Mouse (Mus musculus) cortical plate, adult 2 months (tissue): Measurements from ENCODE around the gene Parm1. TPM values are rescaled to one million over a fixed set of nuclear protein-coding genes. Genes with fewer than 3 reads are reported as not detected.
A peak's percentile ranks its signal among the peaks of the same experiment; 100 is the strongest.

ENCODE experiments used
- H3K27ac ChIP-seq: fragments of 200-500 bp; 2 replicates; pipeline ENCODE4 v1.5.1; 2012; ENCODE audit warnings: low read length, control low read depth, inconsistent platforms; ENCODE audit not compliant: insufficient read depth
- H3K4me1 ChIP-seq: fragments of 200-500 bp; 2 replicates; pipeline ENCODE4 v1.6.1; 2011; ENCODE audit warnings: low read length; ENCODE audit not compliant: control insufficient read depth, insufficient read depth
- H3K4me3 ChIP-seq: fragments of 200-500 bp; 2 replicates; pipeline ENCODE4 v1.5.1; 2011; ENCODE audit warnings: mild to moderate bottlenecking, low read length, control low read depth; ENCODE audit not compliant: insufficient read depth
- CTCF ChIP-seq: fragments of 200-500 bp; IDR thresholded peaks from 2 replicates; pipeline ENCODE4 v1.5.1; 2011; ENCODE audit warnings: mild to moderate bottlenecking, control low read depth, low read length; ENCODE audit not compliant: insufficient read depth; ENCODE audit errors: extremely low read depth
- POLR2A ChIP-seq: fragments of 200-500 bp; IDR thresholded peaks from 2 replicates; pipeline ENCODE4 v1.6.1; 2011; ENCODE audit warnings: mild to moderate bottlenecking, low read length, control low read depth; ENCODE audit not compliant: insufficient read depth; ENCODE audit errors: extremely low read depth
- polyA plus RNA-seq: library from polyadenylated mRNA; depleted of rRNA; stranded (reverse); fragments of >200 nt; gene quantifications from 2 replicates; pipeline ENCODE4 v1.2.3, GENCODE M21; 2012; rRNA removed

The Parm1 gene
- polyA plus RNA-seq: 19.8 and 21.2 TPM in 2 replicates

DNA sequence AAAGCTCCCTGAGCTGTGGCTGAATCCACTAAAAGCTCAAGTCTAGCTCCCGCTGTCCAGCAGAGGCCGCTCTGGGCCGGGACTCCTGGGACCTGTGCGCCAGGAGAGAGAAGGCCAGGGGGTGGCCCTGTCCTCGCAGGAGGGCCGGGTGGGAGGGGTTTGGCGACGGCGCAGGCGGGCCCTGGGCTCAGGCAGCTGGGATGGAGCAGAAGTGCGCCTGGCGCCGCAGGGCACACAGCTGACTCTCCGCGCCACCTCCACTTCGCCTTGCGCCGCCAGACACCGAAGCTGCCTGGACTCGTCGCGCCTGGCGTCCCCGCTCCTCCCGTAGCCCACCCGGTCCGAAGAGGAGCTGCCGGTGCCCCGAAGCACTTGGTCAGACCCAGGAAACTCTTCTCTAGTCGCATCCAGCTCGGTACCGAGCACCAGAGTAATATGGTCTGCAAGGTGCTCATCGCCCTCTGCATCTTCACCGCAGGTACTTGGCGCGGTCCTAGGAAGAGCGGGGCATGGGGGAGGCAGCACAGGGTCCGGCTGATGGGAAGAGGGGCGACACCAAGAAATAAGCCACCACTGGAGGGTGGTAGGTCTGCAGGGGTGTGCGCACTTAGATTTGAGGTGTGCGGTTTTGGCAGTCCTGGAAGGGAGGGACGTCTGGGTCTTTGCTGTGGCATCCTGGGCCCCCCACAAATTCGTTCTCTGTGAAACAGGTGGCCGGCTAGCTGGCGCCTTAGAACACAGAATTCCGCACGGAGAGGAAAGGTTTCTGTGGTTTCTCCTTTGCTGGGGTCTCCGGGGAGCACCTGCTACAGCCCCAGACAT is at the start of gene Parm1:
Gene Parm1, plus strand, starts transcription at position 136 of the 822 bp plus-strand sequence.
- peak within 1 kb of the TSS; percentile 76 for H3K4me3 ChIP-seq
- H3K4me1 ChIP-seq: no peaks in the 10 kb centered on the region
- H3K27ac ChIP-seq: peak within 1 kb of the TSS; percentile 3; the same call in 1 of the 2 replicates
- peak; percentile 57 for TF ChIP-seq CTCF
- TF ChIP-seq POLR2A: peak; percentile 54; the same call in 1 of the 2 replicates

DNA sequence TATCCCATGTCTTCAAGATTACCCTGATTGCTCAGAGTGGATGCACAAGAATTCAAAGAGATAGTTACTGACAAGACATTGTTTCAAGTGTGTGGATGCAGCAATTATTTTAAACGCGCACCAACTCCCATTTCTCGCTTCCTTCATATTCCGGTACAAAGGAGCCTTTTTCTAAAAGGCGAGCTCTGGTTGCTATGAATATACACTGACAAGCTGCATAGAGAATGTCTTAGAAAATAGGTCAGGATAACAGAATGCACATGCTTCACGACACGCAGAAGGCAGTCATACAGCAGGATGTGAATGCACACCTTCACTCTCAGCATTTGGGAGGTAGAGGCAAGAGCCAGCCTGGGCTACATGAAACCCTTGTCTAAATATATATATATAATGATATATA is 42.2 kb upstream of the Parm1 start:
- H3K4me1 ChIP-seq: no peaks in the 10 kb centered on the region
- H3K4me3 ChIP-seq: no peak overlapping the region
- no peak for TF ChIP-seq POLR2A
- H3K27ac ChIP-seq: no peak overlapping the region

DNA sequence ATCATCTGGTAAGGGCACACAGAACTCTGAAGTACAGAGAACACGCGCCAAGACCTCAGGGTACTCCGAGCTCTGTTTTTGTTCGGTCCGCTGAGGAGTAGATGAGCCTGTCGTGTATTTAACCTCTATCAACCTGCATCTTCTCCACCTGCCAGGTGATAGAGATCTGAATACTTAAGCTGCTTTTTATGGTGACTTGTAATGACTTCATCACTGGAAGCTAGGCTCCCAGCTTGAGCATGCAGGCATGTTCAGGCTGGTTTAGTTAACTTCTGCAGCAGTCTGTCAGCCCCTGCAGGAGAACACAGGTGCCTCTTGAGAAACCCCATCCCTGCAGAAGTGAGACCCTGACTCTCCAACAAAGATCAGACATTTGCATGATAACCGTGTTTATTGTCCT is 40.6 kb upstream of the Parm1 start:
- Histone ChIP-seq H3K4me1 (no peaks in the 10 kb centered on the region), H3K4me3 (no peak overlapping the region), H3K27ac (no peak overlapping the region)
- TF ChIP-seq CTCF (no peak), POLR2A (no peak)

DNA sequence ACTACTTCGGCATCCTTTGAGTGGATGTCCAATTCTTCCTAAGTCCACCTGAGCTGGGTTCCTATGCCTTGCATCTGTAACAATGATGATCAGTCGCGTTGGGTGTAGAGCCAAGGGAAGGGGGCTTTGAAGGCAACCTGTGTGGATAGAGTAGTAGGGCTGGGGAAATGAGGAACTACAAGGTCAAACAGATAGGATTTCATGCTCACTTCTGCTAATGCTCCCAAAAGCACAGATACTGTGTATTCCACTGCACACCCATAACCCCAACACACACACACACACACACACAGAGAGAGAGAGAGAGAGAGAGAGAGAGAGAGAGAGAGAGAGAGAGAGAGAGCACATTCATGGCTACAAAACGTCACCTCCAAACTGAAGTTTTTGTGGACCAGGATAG is 38.7 kb upstream of the Parm1 start:
- TF ChIP-seq POLR2A (no peak), CTCF (no peak)
- Histone ChIP-seq H3K27ac (no peak overlapping the region), H3K4me3 (no peak overlapping the region), H3K4me1 (no peaks in the 10 kb centered on the region)

DNA sequence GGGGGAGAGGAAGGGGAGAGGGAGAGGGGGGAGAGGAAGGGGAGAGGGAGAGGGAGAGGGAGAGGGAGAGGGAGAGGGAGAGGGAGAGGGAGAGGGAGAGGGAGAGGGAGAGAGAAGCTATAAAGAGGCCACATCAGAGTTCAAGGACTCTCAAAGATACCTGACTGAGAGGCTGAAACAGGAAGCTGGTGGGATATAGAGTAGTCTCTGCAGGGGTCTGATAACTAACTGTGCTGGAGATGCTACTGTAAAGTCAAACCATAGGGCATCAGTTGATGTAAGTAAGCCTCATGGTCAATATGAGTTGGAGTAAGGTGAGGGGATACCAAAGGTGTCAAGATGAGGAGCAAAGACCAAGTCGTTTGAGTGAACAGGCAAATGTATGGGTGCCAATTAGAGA is 37.3 kb upstream of the Parm1 start:
- Histone ChIP-seq H3K4me3 (no peak overlapping the region), H3K27ac (no peak overlapping the region), H3K4me1 (no peaks in the 10 kb centered on the region)
- TF ChIP-seq POLR2A: no peak
- TF ChIP-seq CTCF: no peak

DNA sequence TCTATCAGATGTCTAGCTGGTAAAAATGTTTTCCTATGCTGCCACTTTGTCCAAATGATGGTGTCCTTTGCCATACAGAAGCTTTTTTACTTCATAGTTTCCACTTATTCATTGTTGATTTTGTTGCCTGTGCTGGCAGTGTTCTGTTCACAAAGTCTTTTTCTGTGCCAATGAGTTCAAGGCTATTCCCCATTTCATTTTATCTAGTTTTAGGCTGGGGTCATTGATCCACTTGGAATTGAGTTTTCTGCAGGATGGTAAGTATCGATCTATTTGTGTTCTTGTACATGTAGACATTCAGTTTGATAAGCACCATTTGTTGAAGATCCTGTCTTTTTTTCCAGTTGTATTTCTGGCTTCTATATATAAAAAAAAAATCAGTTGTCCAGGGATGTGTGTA is 33.1 kb upstream of the Parm1 start:
- no peak overlapping the region for H3K27ac ChIP-seq
- H3K4me3 ChIP-seq: no peak overlapping the region
- TF ChIP-seq POLR2A (no peak), CTCF (no peak)
- no peaks in the 10 kb centered on the region for H3K4me1 ChIP-seq

DNA sequence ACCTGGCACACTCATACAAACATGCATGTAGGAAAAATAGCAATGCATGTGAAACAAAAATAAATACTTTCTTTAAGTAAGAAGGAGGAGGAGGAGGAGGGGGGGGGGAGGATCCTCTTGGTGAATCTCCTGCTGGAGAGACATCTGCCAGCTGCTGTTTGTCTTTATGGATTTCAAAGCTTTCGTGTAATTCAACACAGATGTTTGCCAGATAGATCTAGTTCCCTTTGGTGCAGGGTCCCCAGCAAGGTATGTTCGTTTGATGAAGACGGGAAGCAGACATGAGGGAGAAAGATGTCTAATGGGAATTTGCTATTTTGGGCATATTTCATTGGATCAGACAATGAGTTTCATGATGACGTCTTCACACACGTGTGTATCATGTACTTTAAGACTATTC is 23.0 kb upstream of the Parm1 start:
- Histone ChIP-seq H3K4me1 (no peaks in the 10 kb centered on the region), H3K27ac (no peak overlapping the region), H3K4me3 (no peak overlapping the region)
- TF ChIP-seq POLR2A: no peak
- TF ChIP-seq CTCF: no peak

DNA sequence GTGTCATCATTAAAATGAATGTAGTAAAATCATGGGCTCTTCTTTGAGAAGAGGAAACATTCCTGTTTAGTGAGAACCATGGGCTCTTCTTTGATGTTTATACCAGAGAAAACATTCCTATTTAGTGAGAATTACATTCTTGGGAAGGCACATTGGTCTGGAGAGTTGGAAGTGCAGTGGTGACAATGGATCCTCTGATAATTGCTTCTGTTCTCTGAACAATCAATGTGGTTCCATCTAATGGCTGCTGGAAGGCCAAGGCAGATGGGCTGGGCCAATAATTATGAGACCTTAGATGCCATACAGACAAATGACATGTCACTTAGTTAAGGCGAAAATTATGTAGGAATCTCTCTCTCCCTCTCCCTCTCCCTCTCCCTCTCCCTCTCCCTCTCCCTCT is 16.1 kb upstream of the Parm1 start:
- no peaks in the 10 kb centered on the region for H3K4me1 ChIP-seq

DNA sequence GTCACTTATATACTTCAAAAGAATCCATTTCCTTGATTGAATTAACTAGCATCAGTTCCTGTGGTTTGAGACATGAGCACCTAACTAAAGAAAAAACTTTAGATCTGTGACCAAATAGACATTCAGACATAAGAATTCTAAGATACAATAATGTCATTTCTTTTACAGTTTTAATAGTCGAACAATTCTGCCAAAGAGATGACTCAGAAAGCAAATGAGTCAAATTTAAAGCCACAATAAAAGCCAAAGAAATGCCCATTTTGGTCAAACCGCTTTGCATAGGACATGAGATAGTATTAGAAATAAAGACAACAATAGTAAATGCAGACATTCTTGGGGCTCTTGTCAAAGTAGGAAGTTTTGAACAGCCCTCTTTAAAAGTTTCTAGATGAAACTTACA is 15.0 kb upstream of the Parm1 start:
- no peaks in the 10 kb centered on the region for H3K4me1 ChIP-seq
- TF ChIP-seq POLR2A: no peak
- no peak for TF ChIP-seq CTCF
- no peak overlapping the region for H3K4me3 ChIP-seq
- no peak overlapping the region for H3K27ac ChIP-seq

More for the DNA sequence above, 16.1 kb upstream of the Parm1 start:
- H3K27ac ChIP-seq: no peak overlapping the region
- no peak overlapping the region for H3K4me3 ChIP-seq
- TF ChIP-seq CTCF (no peak), POLR2A (no peak)

DNA sequence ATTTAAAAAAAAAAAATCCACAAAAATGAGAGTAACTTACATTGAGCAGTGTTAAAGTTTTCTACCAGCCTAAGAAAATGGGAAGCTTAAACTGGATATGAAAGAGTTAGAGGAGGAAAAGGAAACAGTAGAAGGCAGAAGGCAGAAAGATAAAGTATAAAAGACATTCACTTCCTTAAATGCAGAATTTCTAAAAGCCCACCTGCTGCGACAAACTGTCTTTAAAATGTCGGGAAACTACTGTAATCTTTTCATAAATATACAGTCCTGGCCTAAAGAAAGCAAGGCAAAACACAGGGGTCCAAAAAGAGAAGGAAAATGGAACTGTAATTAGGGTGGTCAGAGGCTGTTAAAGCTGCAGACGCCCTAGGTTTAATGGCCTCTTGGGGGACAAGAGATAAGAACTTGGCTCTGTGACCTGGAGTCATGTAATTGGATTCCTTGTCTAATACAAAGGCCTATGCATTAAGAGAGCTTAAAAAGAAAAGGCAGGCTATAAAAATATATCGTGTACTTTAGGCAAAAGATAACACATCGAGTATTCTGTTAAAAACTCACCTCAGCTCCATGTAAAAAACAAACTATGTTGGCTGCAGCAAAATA is 13.0 kb upstream of the Parm1 start:
- H3K27ac ChIP-seq: no peak overlapping the region
- TF ChIP-seq POLR2A (no peak), CTCF (no peak)

More for the DNA sequence above, 13.0 kb upstream of the Parm1 start:
- Histone ChIP-seq H3K4me3 (no peak overlapping the region), H3K4me1 (no peaks in the 10 kb centered on the region)
